Mouse (Mus musculus) erythroblast, embryonic 14.5 days (primary cell): ENCODE measurements around the gene Fam178b. TPM values are rescaled to one million over a fixed set of nuclear protein-coding genes. Genes with fewer than 3 reads are reported as not detected.

Source experiments
- H3K27me3 ChIP-seq: 2 replicates; pipeline ENCODE4 v1.6.1; 2012; ENCODE audit warnings: inconsistent platforms; ENCODE audit not compliant: control insufficient read depth
- H3K36me3 ChIP-seq: 2 replicates; pipeline ENCODE4 v1.6.1; 2012; ENCODE audit warnings: mild to moderate bottlenecking, inconsistent platforms; ENCODE audit not compliant: control insufficient read depth
- H3K4me1 ChIP-seq: 2 replicates; pipeline ENCODE4 v1.6.1; 2012; ENCODE audit warnings: inconsistent platforms; ENCODE audit not compliant: control insufficient read depth
- H3K4me3 ChIP-seq: replicated peaks from 2 replicates; pipeline ENCODE3; 2012; ENCODE audit warnings: moderate library complexity, mild to moderate bottlenecking, inconsistent platforms
- H3K9me3 ChIP-seq: 2 replicates; pipeline ENCODE4 v1.6.1; 2012; ENCODE audit warnings: low read length, inconsistent platforms, mixed read lengths; ENCODE audit not compliant: control insufficient read depth
- GATA1 ChIP-seq: IDR thresholded peaks from 2 replicates; pipeline ENCODE4 v1.6.1; 2012; ENCODE audit warnings: low read length, inconsistent platforms, mixed read lengths
- TAL1 ChIP-seq: IDR thresholded peaks from 3 replicates; pipeline ENCODE4 v1.6.1; 2012; ENCODE audit warnings: low read length, inconsistent platforms, mixed read lengths
- polyA plus RNA-seq: library from polyadenylated mRNA; stranded (reverse); fragments of >175 nt; gene quantifications from 2 replicates; pipeline ENCODE4 v1.2.3, GENCODE M21; 2012

Fam178b gene
- polyA plus RNA-seq, 1 experiment = 0.04 TPM

GRCm38 (mm10) chr1:36658621-36659399 lies 24.2 kb downstream of the Fam178b start:
- H3K4me3 ChIP-seq = no peak overlapping the region
- peaks cover 30% of the 10 kb centered on the region for H3K4me1 ChIP-seq
- no peaks in the 10 kb centered on the region for H3K9me3 ChIP-seq
- TF ChIP-seq GATA1 (no peak), TAL1 (no peak)
- H3K27me3 ChIP-seq = no peaks in the 10 kb centered on the region
- no peaks in the 10 kb centered on the region for H3K36me3 ChIP-seq

DNA sequence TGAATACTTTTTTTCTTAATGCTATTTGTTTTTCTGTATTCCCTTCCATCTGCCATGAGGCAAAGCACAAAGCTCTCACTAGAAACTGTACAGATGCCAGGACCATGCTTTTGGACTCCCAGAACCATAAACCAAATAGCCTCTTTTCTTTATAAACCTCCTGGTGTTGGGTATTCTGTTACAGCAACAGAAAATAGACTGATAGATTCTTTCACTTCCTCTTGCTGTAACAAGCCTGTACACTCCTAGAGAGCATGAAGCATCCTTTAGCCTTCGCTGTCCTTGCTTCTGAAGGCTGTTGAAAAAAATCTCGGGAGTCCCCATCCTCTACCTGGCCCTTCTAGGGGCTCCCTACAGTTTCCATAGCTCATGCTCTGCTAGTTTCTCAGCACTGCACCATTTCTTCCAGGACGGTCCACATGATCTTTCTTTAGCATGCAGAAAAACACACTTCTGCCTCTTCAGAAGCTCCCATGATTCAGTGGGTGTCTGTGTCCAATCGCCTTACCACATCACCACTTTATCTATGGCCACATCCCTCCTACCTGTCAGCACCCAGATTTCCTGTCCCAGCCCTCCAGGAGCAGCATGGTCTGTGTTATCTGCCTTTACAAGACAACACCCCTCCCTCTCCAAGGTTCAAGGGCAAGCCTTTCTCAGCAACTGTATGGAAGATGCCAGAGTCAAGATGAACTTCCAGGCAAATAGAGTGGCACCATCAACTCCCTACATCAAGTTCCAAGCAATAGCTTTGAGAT lies 25.1 kb downstream of the Fam178b start:
- no peak for TF ChIP-seq TAL1
- no peak for TF ChIP-seq GATA1
- no peaks in the 10 kb centered on the region for H3K36me3 ChIP-seq
- no peak overlapping the region for H3K4me3 ChIP-seq
- no peaks in the 10 kb centered on the region for H3K9me3 ChIP-seq
- no peaks in the 10 kb centered on the region for H3K27me3 ChIP-seq
- peaks cover 30% of the 10 kb centered on the region for H3K4me1 ChIP-seq

DNA sequence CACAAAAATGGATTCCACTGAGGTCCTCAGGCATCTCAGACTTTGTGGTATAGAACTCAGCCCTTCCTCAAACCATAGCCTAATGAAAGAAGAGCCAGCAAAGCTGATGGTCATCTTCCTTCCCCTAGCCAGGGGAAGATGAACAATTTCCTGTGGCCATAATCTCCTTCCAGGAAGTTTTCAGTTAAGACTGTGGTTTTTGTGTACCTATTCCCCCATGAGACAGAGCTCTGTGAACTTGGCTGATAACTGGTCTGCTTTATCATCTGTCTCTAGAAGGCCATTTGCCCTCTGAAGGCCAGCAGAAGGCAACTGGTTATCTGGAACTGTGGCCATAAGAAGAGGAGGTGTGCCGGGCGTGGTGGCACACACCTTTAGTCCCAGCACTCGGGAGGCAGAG lies 26.8 kb downstream of the Fam178b start:
- Histone ChIP-seq H3K9me3 (no peaks in the 10 kb centered on the region), H3K4me3 (no peak overlapping the region), H3K27me3 (no peaks in the 10 kb centered on the region), H3K4me1 (peaks cover 30% of the 10 kb centered on the region), H3K36me3 (no peaks in the 10 kb centered on the region)
- TF ChIP-seq TAL1 (no peak), GATA1 (no peak)

GRCm38 (mm10) chr1:36655039-36655438 lies 27.9 kb downstream of the Fam178b start:
- Histone ChIP-seq H3K9me3 (no peaks in the 10 kb centered on the region), H3K36me3 (no peaks in the 10 kb centered on the region), H3K27me3 (no peaks in the 10 kb centered on the region), H3K4me1 (peaks cover 30% of the 10 kb centered on the region), H3K4me3 (no peak overlapping the region)
- no peak for TF ChIP-seq GATA1
- no peak for TF ChIP-seq TAL1

GRCm38 (mm10) chr1:36647631-36648030 lies 35.4 kb downstream of the Fam178b start:
- H3K9me3 ChIP-seq = no peaks in the 10 kb centered on the region
- H3K4me1 ChIP-seq = peaks cover 15% of the 10 kb centered on the region
- H3K27me3 ChIP-seq = no peaks in the 10 kb centered on the region
- TF ChIP-seq TAL1 (no peak), GATA1 (no peak)
- H3K36me3 ChIP-seq = no peaks in the 10 kb centered on the region
- H3K4me3 ChIP-seq = no peak overlapping the region

DNA sequence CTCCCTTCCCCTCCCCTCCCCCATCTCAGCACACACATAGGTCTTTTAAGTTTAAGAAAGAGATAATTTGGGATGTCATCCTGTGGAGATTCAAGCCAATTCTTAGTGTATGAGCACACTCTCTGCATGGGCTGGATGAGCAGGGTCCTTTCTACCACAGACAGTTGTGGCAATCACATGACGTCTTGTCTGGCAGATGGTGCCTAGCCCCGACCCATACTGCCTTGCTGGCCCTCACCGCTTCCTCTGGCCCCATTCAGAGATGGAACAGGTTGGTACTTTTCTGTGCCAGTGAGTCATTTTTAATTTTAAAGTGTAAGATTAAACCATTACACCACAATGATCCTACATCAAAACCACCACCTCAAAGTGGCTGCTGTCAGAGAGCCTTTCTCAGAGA lies 36.7 kb downstream of the Fam178b start:
- peaks cover 15% of the 10 kb centered on the region for H3K4me1 ChIP-seq
- TF ChIP-seq TAL1 = no peak
- no peak for TF ChIP-seq GATA1
- no peak overlapping the region for H3K4me3 ChIP-seq
- no peaks in the 10 kb centered on the region for H3K27me3 ChIP-seq
- H3K9me3 ChIP-seq = no peaks in the 10 kb centered on the region
- H3K36me3 ChIP-seq = no peaks in the 10 kb centered on the region

GRCm38 (mm10) chr1:36644615-36645007 lies 38.4 kb downstream of the Fam178b start:
- TF ChIP-seq TAL1 (no peak), GATA1 (no peak)
- Histone ChIP-seq H3K4me3 (no peak overlapping the region), H3K36me3 (no peaks in the 10 kb centered on the region), H3K9me3 (no peaks in the 10 kb centered on the region), H3K4me1 (peaks cover 15% of the 10 kb centered on the region), H3K27me3 (no peaks in the 10 kb centered on the region; the same call in 1 of the 2 replicates)

GRCm38 (mm10) chr1:36643957-36644614 lies 38.9 kb downstream of the Fam178b start:
- Histone ChIP-seq H3K36me3 (no peaks in the 10 kb centered on the region), H3K9me3 (no peaks in the 10 kb centered on the region), H3K4me3 (no peak overlapping the region), H3K27me3 (no peaks in the 10 kb centered on the region; the same call in 1 of the 2 replicates), H3K4me1 (peaks cover 15% of the 10 kb centered on the region)
- no peak for TF ChIP-seq TAL1
- TF ChIP-seq GATA1 = no peak

GRCm38 (mm10) chr1:36635826-36636485 lies 47.0 kb downstream of the Fam178b start:
- no peaks in the 10 kb centered on the region for H3K9me3 ChIP-seq
- no peak overlapping the region for H3K4me3 ChIP-seq
- no peaks in the 10 kb centered on the region for H3K36me3 ChIP-seq
- H3K4me1 ChIP-seq = no peaks in the 10 kb centered on the region; the same call in 1 of the 2 replicates
- H3K27me3 ChIP-seq = no peaks in the 10 kb centered on the region; the same call in 1 of the 2 replicates
- TF ChIP-seq TAL1 (no peak), GATA1 (no peak)
